Mouse (Mus musculus) forebrain, postnatal 0 days (tissue): ENCODE data around the gene Saxo1. TPM values are rescaled to one million over a fixed set of nuclear protein-coding genes. Genes with fewer than 3 reads are reported as not detected.

Source experiments
- ATAC-seq: fragments of 200-750 bp; cut with Nextera tagmentation; 2 replicates; pipeline ENCODE4 v1.8.0; 2017; ENCODE audit warnings: mild to moderate bottlenecking, moderate library complexity
- DNase-seq: peaks from one replicate; pipeline ENCODE4 v3.0.0-alpha.2; 2015
- H3K27ac ChIP-seq: fragments of 300-500 bp; sonication (generic); 2 replicates; pipeline ENCODE4 v1.5.1; 2014; ENCODE audit warnings: low read depth, mild to moderate bottlenecking, antibody characterized with exemption, low read length, moderate library complexity, mixed read lengths
- H3K27me3 ChIP-seq: fragments of 300-500 bp; sonication (generic); 2 replicates; pipeline ENCODE4 v1.6.1; 2014; ENCODE audit warnings: mild to moderate bottlenecking, low read length, mixed read lengths; ENCODE audit not compliant: insufficient read depth
- H3K36me3 ChIP-seq: fragments of 300-500 bp; sonication (generic); 2 replicates; pipeline ENCODE4 v1.6.1; 2014; ENCODE audit warnings: mild to moderate bottlenecking, moderate library complexity; ENCODE audit not compliant: insufficient read depth
- H3K4me1 ChIP-seq: fragments of 300-500 bp; sonication (generic); 2 replicates; pipeline ENCODE4 v1.6.1; 2014; ENCODE audit warnings: antibody characterized with exemption; ENCODE audit not compliant: insufficient read depth
- H3K4me2 ChIP-seq: fragments of 300-500 bp; sonication (generic); 2 replicates; pipeline ENCODE4 v1.6.1; 2014; ENCODE audit warnings: low read depth, mild to moderate bottlenecking, moderate library complexity
- H3K4me3 ChIP-seq: fragments of 300-500 bp; sonication (generic); 2 replicates; pipeline ENCODE4 v1.5.1; 2014; ENCODE audit warnings: low read depth, low read length, mixed read lengths
- H3K9ac ChIP-seq: fragments of 300-500 bp; sonication (generic); 2 replicates; pipeline ENCODE4 v1.6.1; 2014; ENCODE audit warnings: mild to moderate bottlenecking
- H3K9me3 ChIP-seq: fragments of 300-500 bp; sonication (generic); 2 replicates; pipeline ENCODE4 v1.6.1; 2016; ENCODE audit warnings: low read length
- CTCF ChIP-seq: sonication (generic); IDR thresholded peaks from 2 replicates; pipeline ENCODE4 v1.5.1; 2016; ENCODE audit warnings: antibody characterized with exemption, control low read depth, low read depth
- WGBS: fragments of 180-500 bp; shearing (Covaris S2); extraction: QIAGEN DNeasy Blood & Tissue Kit; methylation state at CpG from one replicate; pipeline ENCODE4 v1.1.7; 2014; 5-methylcytosine and 5-hydroxymethylcytosine counted together
- polyA plus RNA-seq: library from polyadenylated mRNA; unstranded; fragments of >200 nt; fragmentation: Nextera tagmentation; extraction: Ambion mirVana; gene quantifications from 2 replicates; pipeline ENCODE4 v1.2.1, GENCODE M21; 2015
- total RNA-seq: library from RNA; depleted of rRNA; stranded (reverse); fragments of >200 nt; gene quantifications from 2 replicates; pipeline ENCODE4 v1.2.3, GENCODE M21; 2014

The Saxo1 gene
- total and polyA plus RNA-seq, 2 experiments from 2014 or later = not detected

DNA sequence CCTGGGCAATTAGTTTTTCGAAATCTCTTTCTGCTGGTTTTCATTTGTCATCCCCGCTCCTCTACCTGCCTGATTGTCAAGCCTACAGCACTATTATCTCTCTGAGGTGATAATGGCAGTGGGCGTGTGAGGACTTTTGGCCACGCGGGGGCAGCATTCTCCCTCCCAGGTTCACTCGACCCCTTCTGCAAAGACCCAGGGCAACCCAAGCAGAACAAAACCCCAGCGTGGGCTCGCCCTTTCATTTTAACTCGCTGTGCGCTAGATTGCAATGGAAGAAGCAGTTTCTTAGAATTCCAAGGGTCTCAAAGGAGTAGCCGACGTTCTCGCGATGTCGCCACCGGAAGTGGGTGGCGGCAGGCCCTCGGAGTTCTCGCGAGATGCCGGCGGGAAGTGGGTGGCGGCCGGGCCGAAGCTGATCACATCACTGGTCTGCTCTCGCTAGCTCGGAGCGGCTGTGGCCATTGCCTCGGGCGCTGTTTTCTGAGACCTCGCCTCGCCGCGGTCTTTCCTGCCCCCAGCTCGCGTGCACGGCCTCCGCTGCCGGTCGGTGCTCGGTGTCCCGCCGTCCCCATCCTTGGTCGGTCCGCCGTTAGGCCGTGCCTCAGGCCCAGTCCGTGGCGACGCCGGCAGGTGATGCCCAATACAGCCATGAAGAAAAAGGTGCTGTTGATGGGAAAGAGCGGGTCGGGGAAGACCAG, 17.3 kb upstream of the Saxo1 start, which contains the start of gene Rraga:
Gene Rraga (plus strand): TSS at position 386 of the 701 bp plus-strand sequence.
- Histone ChIP-seq H3K4me2 (peak within 1 kb of the TSS; percentile 63), H3K4me3 (peak within 1 kb of the TSS; percentile 76), H3K4me1 (peaks cover 16% of the 10 kb centered on the region)

DNA sequence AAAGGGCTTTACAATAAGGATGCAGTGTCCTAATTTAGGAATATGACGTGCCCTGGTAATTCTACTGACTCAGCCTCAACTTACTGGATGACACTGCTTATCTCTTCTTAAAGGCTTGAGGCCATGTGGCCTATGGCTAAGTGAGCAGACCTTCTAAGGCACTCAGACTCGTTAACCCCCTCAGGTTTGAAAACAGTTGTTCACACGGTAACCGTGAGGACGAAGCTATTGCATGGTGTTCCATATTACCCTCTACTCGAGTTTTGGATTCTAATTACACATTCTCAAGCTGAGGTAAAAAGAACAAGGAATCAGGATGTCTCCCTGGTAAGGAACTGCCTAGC, 16.8 kb upstream of the Saxo1 start:
- Histone ChIP-seq H3K9me3 (no peaks in the 10 kb centered on the region), H3K4me1 (peaks cover 16% of the 10 kb centered on the region), H3K27ac (peak overlapping the region; percentile 98), H3K4me2 (peak overlapping the region; percentile 63), H3K4me3 (peak overlapping the region; percentile 76), H3K36me3 (peaks cover 7% of the 10 kb centered on the region; the same call in 1 of the 2 replicates), H3K27me3 (no peaks in the 10 kb centered on the region), H3K9ac (peak overlapping the region; percentile 98)
- no peak for DNase-seq
- TF ChIP-seq CTCF = no peak
- peak; percentile 33 for ATAC-seq
- WGBS = 13% methylated on average over 6 of the region's 6 CpGs

More for the DNA sequence above, 17.3 kb upstream of the Saxo1 start, which contains the start of gene Rraga:
- Histone ChIP-seq H3K9ac (peak within 1 kb of the TSS; percentile 98), H3K27ac (peak within 1 kb of the TSS; percentile 98), H3K9me3 (no peaks in the 10 kb centered on the region), H3K36me3 (peaks cover 7% of the 10 kb centered on the region; the same call in 1 of the 2 replicates), H3K27me3 (no peaks in the 10 kb centered on the region)
- peak; percentile 98 for ATAC-seq
- TF ChIP-seq CTCF = peak; percentile 81
- peak; percentile 97 for DNase-seq
- 3% methylated on average over 53 of the region's 53 CpGs for whole genome bisulfite sequencing

DNA sequence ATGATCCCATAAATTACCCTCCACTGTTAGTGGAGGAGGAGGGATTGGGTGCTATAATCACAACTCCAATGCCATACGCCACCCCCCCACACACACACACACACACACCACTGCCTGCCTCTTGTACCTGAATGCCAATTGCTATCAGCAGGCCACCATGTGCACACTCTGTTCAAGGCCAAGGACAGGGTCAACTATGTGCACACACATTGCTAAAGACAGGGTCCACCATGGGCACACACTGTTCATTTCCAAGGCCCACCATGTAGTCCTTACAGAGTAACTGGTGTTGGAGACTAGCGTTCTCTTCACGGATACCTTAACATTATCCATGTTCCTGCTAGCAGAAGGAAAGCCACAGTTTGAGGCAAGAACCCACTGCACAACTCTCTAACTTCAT, 2.9 kb upstream of the Saxo1 start:
- H3K36me3 ChIP-seq = no peaks in the 10 kb centered on the region

DNA sequence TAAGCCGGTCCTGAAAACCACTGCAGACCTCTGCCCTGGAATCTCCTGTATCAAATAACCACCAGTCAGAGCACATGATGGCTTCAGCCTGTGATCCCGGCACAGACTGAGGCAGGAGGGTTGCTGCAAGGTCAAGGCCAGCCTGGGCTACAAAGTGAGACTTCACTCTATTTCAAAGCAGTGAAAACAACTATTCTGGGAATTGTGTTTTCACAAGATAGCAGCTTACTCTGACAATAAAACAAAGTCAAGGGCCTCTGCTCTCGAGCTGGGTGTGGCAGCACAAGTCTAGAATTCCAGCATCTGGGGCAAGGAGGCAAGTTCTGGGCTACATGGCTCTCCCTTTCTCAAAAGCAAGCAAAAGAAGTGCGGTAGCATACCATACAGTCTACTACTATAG, 878 bp upstream of the Saxo1 start:
- Histone ChIP-seq H3K9me3 (no peaks in the 10 kb centered on the region), H3K36me3 (no peaks in the 10 kb centered on the region), H3K4me3 (no peak overlapping the region), H3K27ac (no peak overlapping the region), H3K4me2 (no peak overlapping the region), H3K4me1 (no peaks in the 10 kb centered on the region), H3K27me3 (no peaks in the 10 kb centered on the region), H3K9ac (no peak overlapping the region)
- 80% methylated on average over 4 of the region's 4 CpGs for WGBS
- no peak for TF ChIP-seq CTCF
- no peak for DNase-seq
- ATAC-seq = no peak

More for the DNA sequence above, 2.9 kb upstream of the Saxo1 start:
- no peak overlapping the region for H3K9ac ChIP-seq
- no peak for DNase-seq
- H3K27me3 ChIP-seq = no peaks in the 10 kb centered on the region
- ATAC-seq = no peak
- no peak overlapping the region for H3K4me2 ChIP-seq
- H3K4me3 ChIP-seq = no peak overlapping the region
- H3K4me1 ChIP-seq = no peaks in the 10 kb centered on the region
- no peak overlapping the region for H3K27ac ChIP-seq
- WGBS = 98% methylated on average over 3 of the region's 3 CpGs
- TF ChIP-seq CTCF = no peak
- no peaks in the 10 kb centered on the region for H3K9me3 ChIP-seq

DNA sequence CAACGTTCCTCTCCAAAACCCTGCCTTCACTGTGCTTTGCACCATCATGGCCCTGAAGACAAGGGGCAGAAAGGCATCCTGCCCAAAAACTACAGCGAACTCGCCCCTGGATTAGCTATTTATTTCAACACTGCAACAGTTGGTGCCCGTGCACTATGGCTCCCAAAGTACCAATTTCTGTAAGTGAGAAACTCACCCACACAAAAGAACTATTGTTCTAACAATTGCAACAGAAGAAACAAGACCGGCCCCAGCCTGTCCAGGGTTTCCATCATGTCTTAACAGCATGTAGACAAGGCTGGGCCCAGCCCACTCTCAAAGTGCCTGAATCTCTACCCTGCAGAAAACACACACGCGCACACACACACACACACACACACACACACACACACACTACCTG, 757 bp downstream of the Saxo1 start:
- DNase-seq (no peak), ATAC-seq (no peak)
- no peak overlapping the region for H3K27ac ChIP-seq
- no peak for TF ChIP-seq CTCF
- 62% methylated on average over 7 of the region's 7 CpGs for WGBS
- H3K9ac ChIP-seq = no peak overlapping the region
- H3K27me3 ChIP-seq = no peaks in the 10 kb centered on the region
- no peaks in the 10 kb centered on the region for H3K9me3 ChIP-seq
- H3K4me1 ChIP-seq = no peaks in the 10 kb centered on the region
- H3K4me3 ChIP-seq = no peak overlapping the region
- H3K4me2 ChIP-seq = no peak overlapping the region
- no peaks in the 10 kb centered on the region for H3K36me3 ChIP-seq

DNA sequence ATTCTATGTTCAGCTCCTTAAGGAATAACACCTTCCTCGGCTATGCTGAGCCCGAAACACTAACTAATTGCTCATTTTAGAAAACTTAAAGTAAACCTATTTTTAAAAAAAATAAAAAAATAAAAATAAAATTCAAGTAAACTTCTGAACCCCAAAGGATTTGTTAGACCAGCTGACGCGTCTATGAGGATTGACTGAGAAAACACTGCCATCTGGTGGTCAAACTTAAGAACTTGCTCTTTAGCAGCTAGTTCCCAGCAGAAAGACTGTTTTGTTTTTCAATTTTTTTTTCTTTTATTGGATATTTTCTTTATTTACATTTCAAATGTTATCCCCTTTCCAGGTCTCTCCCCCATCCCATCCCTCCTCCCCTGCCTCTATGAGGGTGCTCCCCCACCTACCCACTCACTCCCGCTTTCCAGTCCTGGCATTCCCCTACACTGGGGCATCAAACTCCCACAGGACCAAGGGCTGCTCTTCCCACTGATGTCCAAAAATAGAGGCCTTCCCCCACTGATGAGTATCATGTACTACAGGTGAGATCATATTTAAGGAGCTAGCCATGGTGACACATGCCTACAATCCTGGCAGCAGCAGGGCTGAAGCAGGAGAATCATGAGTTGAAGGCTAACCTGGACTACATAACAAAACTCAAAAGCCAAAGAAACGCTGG, 3.0 kb downstream of the Saxo1 start:
- ATAC-seq = peak; percentile 43; the same call in 1 of the 2 replicates
- TF ChIP-seq CTCF = peak; percentile 71
- Histone ChIP-seq H3K27me3 (no peaks in the 10 kb centered on the region), H3K9ac (no peak overlapping the region), H3K4me2 (no peak overlapping the region), H3K36me3 (no peaks in the 10 kb centered on the region), H3K27ac (no peak overlapping the region), H3K9me3 (no peaks in the 10 kb centered on the region), H3K4me3 (no peak overlapping the region), H3K4me1 (no peaks in the 10 kb centered on the region)
- peak; percentile 77 for DNase-seq
- 25% methylated on average over 6 of the region's 6 CpGs for WGBS

DNA sequence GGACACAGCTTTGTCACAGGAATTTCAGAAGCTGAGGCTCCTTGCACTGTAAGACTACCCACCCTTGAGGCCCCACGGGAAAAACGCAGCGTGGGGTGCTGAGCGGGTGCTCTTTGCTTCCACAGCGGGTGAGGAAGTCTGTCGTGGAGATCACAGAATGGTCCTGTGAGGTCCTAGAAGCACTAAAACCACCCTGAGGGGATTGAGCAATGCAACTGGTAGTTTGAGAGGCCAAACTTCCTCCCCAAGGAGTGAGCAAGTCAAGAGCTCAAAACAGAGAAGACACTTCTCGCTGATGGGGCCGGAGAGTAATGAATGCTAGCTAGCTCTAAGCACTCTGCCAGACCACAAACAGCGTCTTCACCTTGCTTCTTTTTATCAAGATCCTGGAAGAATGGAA, 9.8 kb downstream of the Saxo1 start:
- H3K4me2 ChIP-seq = no peak overlapping the region
- no peaks in the 10 kb centered on the region for H3K36me3 ChIP-seq
- H3K9ac ChIP-seq = no peak overlapping the region
- no peak for TF ChIP-seq CTCF
- WGBS = 92% methylated on average over 9 of the region's 9 CpGs
- H3K4me3 ChIP-seq = no peak overlapping the region
- no peak for DNase-seq
- H3K27me3 ChIP-seq = no peaks in the 10 kb centered on the region
- no peaks in the 10 kb centered on the region for H3K4me1 ChIP-seq
- H3K9me3 ChIP-seq = no peaks in the 10 kb centered on the region
- ATAC-seq = no peak
- no peak overlapping the region for H3K27ac ChIP-seq
